In genomic region chr6:118477875-118478785, GRCm38 (mm10) we compare ENCODE assay signal across 8 mouse cellular contexts. TPM values are rescaled to one million over a fixed set of nuclear protein-coding genes. Genes with fewer than 3 reads are reported as not detected.
A peak's percentile ranks its signal among the peaks of the same experiment; 100 is the strongest.
DNase-seq lines count a peak whose midpoint lies in the region; ATAC-seq and TF ChIP-seq lines count a peak whose summit lies in the region.

No protein-coding gene starts in this region.

- WGBS in macrophage (ENCODE audit: missing documents) = 91% methylated on average over 10 of the region's 10 CpGs

- no peaks in the 10 kb centered on the region for H3K9me3 ChIP-seq in E14TG2a.4 (ENCODE audit: low read length)

- peak; percentile 13 to 26 for DNase-seq in cerebellum, postnatal 25 days
- DNase-seq in cerebellum, adult 9-11 months = no peak
- peak; percentile 8 for DNase-seq in forelimb bud, embryonic 11.5 days (ENCODE audit: low read depth, low spot score)
- no peak for DNase-seq in ovary, postnatal 14 days (ENCODE audit: low spot score)
- no peak for DNase-seq in layer of hippocampus, postnatal 14 days (ENCODE audit: low spot score in 2 of 2)

- H3K27me3 ChIP-seq in E14TG2a.4 (ENCODE audit: insufficient read depth, low read length) = peaks cover 76% of the 10 kb centered on the region

- no peak for TF ChIP-seq CTCF in E14TG2a.4 (conservative IDR thresholded peaks at IDR 0.05; ENCODE audit: low read length)

- H3K4me3 ChIP-seq in E14TG2a.4 (replicated peaks; ENCODE audit: low read length) (peak overlapping the region; percentile 75; the same call in 1 of the 2 replicates), macrophage (ENCODE audit: inconsistent target) (peak overlapping the region; percentile 22; the same call in 1 of the 2 replicates)

- no peak for ATAC-seq in megakaryocyte, adult 5-6 weeks (ENCODE audit: poor library complexity, severe bottlenecking)

- no peak overlapping the region for H3K27ac ChIP-seq in macrophage

- peaks cover 7% of the 10 kb centered on the region for H3K4me1 ChIP-seq in E14TG2a.4 (replicated peaks; ENCODE audit: low read depth, low read length)

- H3K36me3 ChIP-seq in E14TG2a.4 (ENCODE audit: insufficient read depth, low read length) = no peaks in the 10 kb centered on the region
- H3K36me3 ChIP-seq in macrophage (ENCODE audit: inconsistent target) = no peaks in the 10 kb centered on the region

- no peaks in the 10 kb centered on the region for H3K79me2 ChIP-seq in macrophage (ENCODE audit: inconsistent target)

RNA-seq across cellular contexts. Expression of gene Zfp9, which starts 1.0 kb away (rescaled TPM):
- total RNA-seq in macrophage (2018; cell fraction: chromatin; rRNA removed) = 1 to 10 TPM in 10 of 26 experiments, under 1 TPM in 16; 0.22 to 4.1 (median 0.81) TPM
- total RNA-seq in macrophage (2018; cell fraction: cytosol; rRNA removed) = under 1 TPM; 0.04 to 0.59 (median 0.26) TPM
- total RNA-seq in macrophage (2018; cell fraction: nucleus; rRNA removed) = 1 to 10 TPM in 6 of 26 experiments, under 1 TPM in 20; 0.14 to 2.6 (median 0.57) TPM
- polyA plus RNA-seq in macrophage (2018) = 0.18 to 0.49 TPM (median 0.44 TPM) in 3 replicates
- 0.22 TPM in 1 of 2 replicates, not detected in the other for total RNA-seq in megakaryocyte, adult 5-6 weeks (2015)
- not detected in 2 replicates for total RNA-seq in megakaryocyte, adult 5-6 weeks (2017)
- 10 to 100 TPM; 15.8 to 17.7 TPM for total RNA-seq in layer of hippocampus, postnatal 14 days (2021)

RNA-seq across cellular contexts. Expression of gene Zfp248, which starts 22.8 kb away (rescaled TPM):
- 1 to 10 TPM in 23 of 26 experiments, under 1 TPM in 2, not detected in 1; 0.67 to 7.5 (median 2.3) TPM for total RNA-seq in macrophage (2018; cell fraction: chromatin; rRNA removed)
- 1 to 10 TPM in 11 of 26 experiments, under 1 TPM in 15; 0.19 to 1.5 (median 0.81) TPM for total RNA-seq in macrophage (2018; cell fraction: cytosol; rRNA removed)
- 1 to 10 TPM in 21 of 26 experiments, under 1 TPM in 5; 0.50 to 6.9 (median 1.6) TPM for total RNA-seq in macrophage (2018; cell fraction: nucleus; rRNA removed)
- 0.88 to 1.5 TPM (median 0.90 TPM) in 3 replicates for polyA plus RNA-seq in macrophage (2018)
- total RNA-seq in megakaryocyte, adult 5-6 weeks (2015) = 0.22 and 1.1 TPM in 2 replicates
- total RNA-seq in megakaryocyte, adult 5-6 weeks (2017) = 0.20 and 0.81 TPM in 2 replicates
- 10 to 100 TPM; 12.8 to 14.9 TPM for total RNA-seq in layer of hippocampus, postnatal 14 days (2021)

RNA-seq across cellular contexts. Expression of gene Bms1, which starts 58.9 kb away (rescaled TPM):
- total RNA-seq in macrophage (2018; cell fraction: chromatin; rRNA removed) = 10 to 100 TPM; 16.1 to 68.9 (median 48.6) TPM
- total RNA-seq in macrophage (2018; cell fraction: cytosol; rRNA removed) = 10 to 100 TPM; 14.9 to 25.7 (median 21.8) TPM
- total RNA-seq in macrophage (2018; cell fraction: nucleus; rRNA removed) = 10 to 100 TPM; 14.9 to 46.8 (median 27.5) TPM
- 15.9 to 33.1 TPM (median 27.8 TPM) in 3 replicates for polyA plus RNA-seq in macrophage (2018)
- 20.4 and 23.3 TPM in 2 replicates for total RNA-seq in megakaryocyte, adult 5-6 weeks (2015)
- 53.9 and 57.7 TPM in 2 replicates for total RNA-seq in megakaryocyte, adult 5-6 weeks (2017)
- 10 to 100 TPM; 24.3 to 27.1 TPM for total RNA-seq in layer of hippocampus, postnatal 14 days (2021)

Comparison
In these comparisons a context has a peak if more than half of its experiments do, and no peak if none do; other contexts are left out.
1. DNase-seq: peak in cerebellum, postnatal 25 days (2 of 2) and forelimb bud, embryonic 11.5 days (single experiment); none in cerebellum, adult 9-11 months (single experiment), ovary, postnatal 14 days (single experiment) and layer of hippocampus, postnatal 14 days (0 of 2).
2. RNA of gene Zfp9, which starts 1.0 kb away (total RNA-seq): 15.8 to 17.7 TPM in layer of hippocampus, postnatal 14 days; 0.22 TPM in megakaryocyte, adult 5-6 weeks; every median in the first group is over 10 times any median in the second.
3. RNA of gene Zfp248, which starts 22.8 kb away (total RNA-seq): 12.8 to 14.9 TPM in layer of hippocampus, postnatal 14 days; 0.20 to 1.1 TPM in megakaryocyte, adult 5-6 weeks; every median in the first group is over 4 times any median in the second.